Mouse (Mus musculus) hindbrain, embryonic 15.5 days (tissue): ENCODE results near the gene Slx. TPM values are rescaled to one million over a fixed set of nuclear protein-coding genes. Genes with fewer than 3 reads are reported as not detected.
"Not testable (repeated sequence)": the region's sequence is repeated elsewhere in the genome, so short reads cannot be mapped to it uniquely, and the experiment has no call there.

Source experiments
- ATAC-seq: fragments of 200-750 bp; cut with Nextera tagmentation; 2 replicates; pipeline ENCODE4 v1.8.0; 2017; ENCODE audit warnings: low read depth, moderate number of reproducible peaks, moderate TSS enrichment; ENCODE audit not compliant: low FRiP score
- H3K27ac ChIP-seq: fragments of 300-500 bp; sonication (generic); replicated peaks from 2 replicates; pipeline ENCODE4 v1.5.1; 2015; ENCODE audit warnings: mild to moderate bottlenecking, inconsistent platforms
- H3K27me3 ChIP-seq: fragments of 300-500 bp; sonication (generic); 2 replicates; pipeline ENCODE4 v1.6.1; 2015; ENCODE audit warnings: control low read depth, inconsistent platforms
- H3K36me3 ChIP-seq: fragments of 300-500 bp; sonication (generic); 2 replicates; pipeline ENCODE4 v1.6.1; 2015; ENCODE audit warnings: control low read depth, inconsistent platforms
- H3K4me1 ChIP-seq: fragments of 300-500 bp; sonication (generic); replicated peaks from 2 replicates; pipeline ENCODE4 v1.6.1; 2015; ENCODE audit warnings: control low read depth, inconsistent platforms
- H3K4me2 ChIP-seq: fragments of 300-500 bp; sonication (generic); 2 replicates; pipeline ENCODE4 v1.6.1; 2015; ENCODE audit warnings: moderate library complexity, mild to moderate bottlenecking, inconsistent platforms
- H3K4me3 ChIP-seq: fragments of 300-500 bp; sonication (generic); 2 replicates; pipeline ENCODE4 v1.5.1; 2015; ENCODE audit warnings: mild to moderate bottlenecking, inconsistent platforms
- H3K9ac ChIP-seq: fragments of 300-500 bp; sonication (generic); 2 replicates; pipeline ENCODE4 v1.6.1; 2015; ENCODE audit warnings: inconsistent platforms
- H3K9me3 ChIP-seq: fragments of 300-500 bp; sonication (generic); 2 replicates; pipeline ENCODE4 v1.6.1; 2016; ENCODE audit warnings: control low read depth, inconsistent platforms
- WGBS: fragments of 180-500 bp; shearing (Covaris S2); methylation state at CpG from one replicate; pipeline ENCODE4 v1.1.7; 2015; 5-methylcytosine and 5-hydroxymethylcytosine counted together
- microRNA-seq: library from miRNA; unstranded; fragments of <30 nt; microRNA quantifications from one replicate; pipeline ENCODE4, GENCODE M21; 2016
- polyA plus RNA-seq: library from polyadenylated mRNA; unstranded; fragments of >200 nt; fragmentation: Nextera tagmentation; extraction: Ambion mirVana; gene quantifications from 2 replicates; pipeline ENCODE4 v1.2.1, GENCODE M21; 2015

The Slx gene
- polyA plus RNA-seq: not detected in 2 replicates

GRCm38 (mm10) chrX:26545465-26545864 lies at the start of gene Slx:
Slx (minus strand) TSS chrX:26545565.
- H3K4me2 ChIP-seq, H3K4me1 ChIP-seq, H3K27me3 ChIP-seq, H3K9ac ChIP-seq, H3K9me3 ChIP-seq, ATAC-seq, H3K27ac ChIP-seq, H3K4me3 ChIP-seq, H3K36me3 ChIP-seq: not testable (repeated sequence)
- 64% methylated on average over 3 of the region's 3 CpGs for WGBS

Small RNA genes lying within 50 kb of the gene (microRNA-seq; reads per million reads assigned to microRNA genes)
- not detected for gene Gm27341

Other genes starting within 250 kb of the Slx start
- gene Gm2030, start 235.5 kb downstream of the Slx start, polyA plus RNA-seq: not detected in 2 replicates
- gene Gm14525, start 157.1 kb upstream of the Slx start, polyA plus RNA-seq: not detected in 2 replicates